Mouse (Mus musculus) stomach, embryonic 16.5 days (tissue): Measurements from ENCODE around the gene Rnf144a. TPM values are rescaled to one million over a fixed set of nuclear protein-coding genes. Genes with fewer than 3 reads are reported as not detected.
"Not testable (repeated sequence)": the region's sequence is repeated elsewhere in the genome, so short reads cannot be mapped to it uniquely, and the experiment has no call there.

Experiments
- ATAC-seq: fragments of 200-750 bp; cut with Nextera tagmentation; 2 replicates; pipeline ENCODE4 v1.8.0; 2017; ENCODE audit warnings: moderate number of reproducible peaks, moderate TSS enrichment; ENCODE audit not compliant: insufficient read depth, low FRiP score
- H3K27ac ChIP-seq: fragments of 300-500 bp; sonication (generic); 2 replicates; pipeline ENCODE4 v1.5.1; 2014; ENCODE audit warnings: low read length
- H3K27me3 ChIP-seq: fragments of 300-500 bp; sonication (generic); 2 replicates; pipeline ENCODE4 v1.6.1; 2014; ENCODE audit warnings: low read length, control low read depth, mixed read lengths; ENCODE audit not compliant: control insufficient read depth, insufficient read depth
- H3K36me3 ChIP-seq: fragments of 300-500 bp; sonication (generic); 2 replicates; pipeline ENCODE4 v1.6.1; 2014; ENCODE audit warnings: low read length; ENCODE audit not compliant: control insufficient read depth, insufficient read depth
- H3K4me1 ChIP-seq: fragments of 300-500 bp; sonication (generic); 2 replicates; pipeline ENCODE4 v1.6.1; 2014; ENCODE audit warnings: low read length, control low read depth, mixed read lengths; ENCODE audit not compliant: control insufficient read depth, insufficient read depth
- H3K4me2 ChIP-seq: fragments of 300-500 bp; sonication (generic); 2 replicates; pipeline ENCODE4 v1.6.1; 2014; ENCODE audit warnings: low read depth, low read length, mixed read lengths
- H3K4me3 ChIP-seq: fragments of 300-500 bp; sonication (generic); replicated peaks from 2 replicates; pipeline ENCODE4 v1.5.1; 2014; ENCODE audit warnings: mild to moderate bottlenecking, low read length
- H3K9ac ChIP-seq: fragments of 300-500 bp; sonication (generic); 2 replicates; pipeline ENCODE4 v1.6.1; 2014; ENCODE audit warnings: low read length
- H3K9me3 ChIP-seq: fragments of 300-500 bp; sonication (generic); replicated peaks from 2 replicates; pipeline ENCODE4 v1.6.1; 2016; ENCODE audit warnings: low read length, control low read depth; ENCODE audit not compliant: control insufficient read depth
- WGBS: fragments of 180-500 bp; shearing (Covaris S2); extraction: QIAGEN DNeasy Blood & Tissue Kit; methylation state at CpG from one replicate; pipeline ENCODE4 v1.1.7; 2014; 5-methylcytosine and 5-hydroxymethylcytosine counted together
- polyA plus RNA-seq: library from polyadenylated mRNA; unstranded; fragments of >200 nt; fragmentation: Nextera tagmentation; extraction: Ambion mirVana; gene quantifications from 2 replicates; pipeline ENCODE4 v1.2.1, GENCODE M21; 2015

Rnf144a gene
- polyA plus RNA-seq, 1 experiment from 2014 or later = 18.3 TPM

DNA sequence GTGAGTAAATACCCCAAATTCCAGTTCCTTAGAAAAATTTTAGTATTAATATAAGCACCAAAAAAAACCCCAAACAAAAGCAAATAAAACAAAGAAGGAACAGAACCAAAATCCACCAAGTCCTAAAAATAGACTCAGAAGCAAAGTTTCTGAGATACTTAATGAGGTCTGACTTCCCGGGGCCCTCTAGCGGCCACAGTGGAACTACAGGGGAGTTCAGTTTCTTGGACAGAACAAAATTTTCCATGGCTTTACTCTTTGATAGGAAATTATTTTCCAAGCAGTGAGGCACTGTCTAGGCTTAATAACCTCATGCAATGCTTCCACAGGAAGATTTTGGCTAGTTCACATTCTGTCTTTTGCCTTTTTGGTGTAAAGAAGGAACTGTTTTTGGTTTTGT, 29.0 kb upstream of the Rnf144a start:
- Histone ChIP-seq H3K9me3 (no peaks in the 10 kb centered on the region), H3K36me3 (no peaks in the 10 kb centered on the region)
- WGBS = 0% methylated on average over 2 of the region's 2 CpGs

DNA sequence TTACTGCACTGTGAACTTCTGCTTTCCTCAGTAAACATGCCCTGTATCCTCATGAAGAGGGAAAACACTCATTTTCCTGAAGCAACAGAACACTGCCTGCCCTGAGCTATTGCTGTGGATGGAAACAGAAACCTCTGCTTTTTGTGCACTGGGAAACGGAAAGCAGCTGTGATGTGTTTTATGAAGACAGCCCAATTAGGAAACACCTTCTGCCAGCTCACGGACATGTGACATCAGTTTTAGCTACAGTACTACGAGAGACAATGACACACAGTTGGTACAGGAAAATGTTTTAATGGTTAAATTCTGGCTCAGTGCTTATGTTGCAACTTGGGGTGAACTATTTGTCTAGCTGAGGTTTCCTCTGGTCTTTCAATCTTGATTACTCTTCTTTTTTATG, 24.3 kb upstream of the Rnf144a start:
- Histone ChIP-seq H3K27me3 (no peaks in the 10 kb centered on the region), H3K36me3 (no peaks in the 10 kb centered on the region), H3K4me3 (no peak overlapping the region), H3K4me2 (no peak overlapping the region), H3K27ac (no peak overlapping the region), H3K4me1 (no peaks in the 10 kb centered on the region), H3K9me3 (no peaks in the 10 kb centered on the region), H3K9ac (no peak overlapping the region)
- WGBS = 43% methylated on average over 3 of the region's 3 CpGs
- no peak for ATAC-seq

More for the DNA sequence above, 29.0 kb upstream of the Rnf144a start:
- H3K4me3 ChIP-seq = no peak overlapping the region
- H3K27ac ChIP-seq = no peak overlapping the region
- no peak overlapping the region for H3K9ac ChIP-seq
- H3K27me3 ChIP-seq = no peaks in the 10 kb centered on the region
- no peak overlapping the region for H3K4me2 ChIP-seq
- no peak for ATAC-seq
- H3K4me1 ChIP-seq = no peaks in the 10 kb centered on the region

DNA sequence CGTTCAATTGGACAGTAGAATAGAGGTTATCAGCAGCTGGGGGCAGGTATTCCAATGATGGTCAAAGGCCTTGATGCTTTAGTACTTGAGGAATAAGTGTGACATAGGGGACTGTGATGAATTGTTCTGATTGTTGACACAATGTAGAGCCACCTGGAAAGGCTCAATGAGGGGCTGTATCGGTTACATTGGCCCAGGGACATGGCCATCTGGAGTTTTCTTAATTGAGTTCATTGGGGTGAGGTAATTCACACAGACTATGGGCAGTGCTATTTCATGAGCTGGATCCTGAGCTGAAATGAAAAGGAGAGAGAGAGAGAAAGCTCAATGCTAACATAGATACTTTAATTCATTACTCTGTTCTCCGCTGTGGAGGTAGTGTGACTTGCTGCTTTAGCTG, 22.9 kb upstream of the Rnf144a start:
- H3K27ac ChIP-seq = no peak overlapping the region
- no peaks in the 10 kb centered on the region for H3K9me3 ChIP-seq
- ATAC-seq = no peak
- H3K9ac ChIP-seq = no peak overlapping the region
- no peak overlapping the region for H3K4me3 ChIP-seq
- no peaks in the 10 kb centered on the region for H3K27me3 ChIP-seq
- H3K4me2 ChIP-seq = no peak overlapping the region
- H3K4me1 ChIP-seq = no peaks in the 10 kb centered on the region
- no peaks in the 10 kb centered on the region for H3K36me3 ChIP-seq
- WGBS = 48% methylated on average over 3 of the region's 3 CpGs

DNA sequence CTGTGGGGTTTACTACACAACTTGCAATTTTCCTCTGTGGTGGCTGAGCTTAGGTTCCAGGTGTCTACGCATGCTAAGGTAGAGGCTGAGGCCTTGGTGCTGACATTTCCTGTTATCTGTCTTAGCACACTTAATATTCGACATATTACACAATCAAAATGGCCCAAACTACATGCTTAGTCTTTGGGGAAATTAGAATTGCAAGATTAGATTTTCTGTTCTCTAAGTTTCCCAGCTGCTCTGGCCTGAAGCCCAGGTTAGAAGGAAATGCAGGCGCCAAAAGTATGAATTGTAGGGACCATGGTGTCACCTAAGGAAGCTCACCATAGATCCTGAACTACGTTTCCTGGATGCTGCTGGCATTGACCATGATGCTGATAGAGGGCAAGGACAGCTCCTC, 21.3 kb upstream of the Rnf144a start:
- no peaks in the 10 kb centered on the region for H3K4me1 ChIP-seq
- no peaks in the 10 kb centered on the region for H3K36me3 ChIP-seq
- H3K4me2 ChIP-seq = no peak overlapping the region
- ATAC-seq = no peak
- H3K27me3 ChIP-seq = no peaks in the 10 kb centered on the region
- no peak overlapping the region for H3K27ac ChIP-seq
- no peak overlapping the region for H3K9ac ChIP-seq
- no peaks in the 10 kb centered on the region for H3K9me3 ChIP-seq
- 69% methylated on average over 4 of the region's 4 CpGs for WGBS
- H3K4me3 ChIP-seq = no peak overlapping the region

DNA sequence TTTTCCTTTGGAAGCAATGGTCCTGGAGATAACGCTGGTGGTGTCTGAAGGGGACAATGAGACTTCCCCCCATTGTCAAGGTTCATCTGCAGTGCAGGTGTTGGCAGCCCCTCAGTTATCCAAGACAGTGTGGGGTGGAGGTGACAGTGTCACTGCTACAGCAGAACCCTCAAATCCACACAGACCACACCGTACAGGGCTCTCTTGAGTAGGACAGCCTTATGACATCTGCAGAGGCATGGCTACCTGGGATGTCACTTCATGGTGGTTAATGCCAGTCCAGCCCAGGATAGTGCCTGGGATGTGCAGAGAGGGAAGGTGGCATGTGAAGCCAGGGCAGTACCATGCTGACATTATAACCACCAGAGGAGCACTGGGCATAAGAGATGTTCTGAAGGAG, 13.7 kb upstream of the Rnf144a start:
- not testable (repeated sequence) for ATAC-seq
- WGBS = 88% methylated on average over 2 of the region's 2 CpGs

DNA sequence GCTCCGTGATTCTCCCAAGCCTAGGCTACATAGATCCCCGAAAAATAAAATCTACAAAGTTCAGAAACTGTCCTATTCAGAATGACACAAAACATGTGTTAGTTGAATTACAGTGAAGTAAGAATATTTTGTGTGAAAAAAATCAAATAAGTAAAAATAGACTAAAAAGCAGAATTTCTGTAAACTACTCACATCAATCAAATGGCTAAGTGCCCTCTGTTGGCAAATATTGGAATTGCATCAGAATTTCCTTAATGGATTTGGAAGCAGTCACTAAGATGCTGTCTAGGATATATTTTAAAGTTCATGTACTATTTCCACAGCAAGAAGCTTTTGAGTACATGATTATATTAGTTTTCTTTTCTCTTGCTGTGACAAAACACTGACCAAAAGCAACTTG, 9.8 kb upstream of the Rnf144a start:
- no peak for ATAC-seq
- Histone ChIP-seq H3K9me3 (no peaks in the 10 kb centered on the region), H3K36me3 (no peaks in the 10 kb centered on the region), H3K4me2 (no peak overlapping the region), H3K4me1 (no peaks in the 10 kb centered on the region), H3K4me3 (no peak overlapping the region), H3K27me3 (no peaks in the 10 kb centered on the region), H3K27ac (no peak overlapping the region), H3K9ac (no peak overlapping the region)
- 78% methylated on average over 2 of the region's 2 CpGs for WGBS

More for the DNA sequence above, 13.7 kb upstream of the Rnf144a start:
- H3K4me2 ChIP-seq, H3K36me3 ChIP-seq, H3K4me1 ChIP-seq, H3K9ac ChIP-seq, H3K4me3 ChIP-seq, H3K9me3 ChIP-seq, H3K27me3 ChIP-seq, H3K27ac ChIP-seq: not testable (repeated sequence)

DNA sequence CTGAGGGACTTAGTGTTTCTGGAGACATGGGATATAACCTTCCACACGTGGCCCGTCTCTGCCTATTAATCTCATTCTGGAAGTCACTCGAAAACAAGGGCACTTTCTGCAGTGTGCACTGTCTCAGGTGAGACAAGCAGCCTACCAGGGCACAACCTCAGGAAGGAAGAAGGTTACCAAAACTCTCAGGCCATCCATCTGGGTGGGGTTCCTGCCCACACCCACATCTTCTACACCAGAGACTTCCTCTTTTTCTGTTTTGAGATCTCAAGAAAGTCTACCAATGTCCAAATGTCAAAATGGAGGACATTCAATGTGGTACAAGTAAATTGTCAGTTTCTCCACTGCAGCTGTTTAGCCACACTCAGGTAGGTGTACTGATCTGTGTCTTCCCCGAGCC, 3.3 kb upstream of the Rnf144a start:
- Histone ChIP-seq H3K4me1 (peaks cover 10% of the 10 kb centered on the region; the same call in 1 of the 2 replicates), H3K36me3 (no peaks in the 10 kb centered on the region), H3K27me3 (no peaks in the 10 kb centered on the region), H3K9me3 (no peaks in the 10 kb centered on the region), H3K9ac (no peak overlapping the region), H3K27ac (no peak overlapping the region), H3K4me2 (no peak overlapping the region), H3K4me3 (no peak overlapping the region)
- ATAC-seq = no peak
- 69% methylated on average over 4 of the region's 4 CpGs for WGBS

DNA sequence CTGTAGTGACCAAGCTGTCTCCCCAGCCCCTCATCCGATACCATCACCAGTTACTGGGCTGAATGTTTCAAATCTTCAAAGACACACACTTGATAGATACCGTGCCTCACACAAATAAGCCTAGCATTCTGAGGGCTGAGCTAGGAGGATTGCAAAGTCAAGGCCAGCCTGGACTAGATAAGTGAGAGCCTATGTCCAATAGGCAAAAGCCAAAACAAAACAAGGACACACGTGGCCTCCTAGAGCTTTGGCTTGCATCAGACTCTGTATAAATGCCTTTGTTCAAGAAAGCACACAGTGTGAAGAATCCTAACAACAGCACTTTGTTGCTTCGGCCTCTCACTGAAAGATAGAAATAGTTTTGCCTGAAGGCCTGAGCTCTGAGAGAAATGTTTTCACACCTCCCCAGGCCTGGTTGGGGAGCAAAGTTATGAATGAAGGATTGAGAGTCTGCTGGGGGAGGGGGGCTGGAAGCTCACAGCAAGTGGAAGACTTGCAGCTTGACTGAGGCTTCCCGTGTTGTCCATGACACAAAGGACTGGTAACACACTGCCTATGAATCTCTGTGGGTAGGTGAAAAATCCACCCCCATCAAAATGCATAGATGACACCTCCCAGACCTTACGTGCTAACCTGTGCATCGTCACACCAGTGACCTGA, 1.7 kb upstream of the Rnf144a start:
- WGBS = 75% methylated on average over 7 of the region's 7 CpGs
- Histone ChIP-seq H3K4me1 (peaks cover 10% of the 10 kb centered on the region; the same call in 1 of the 2 replicates), H3K9ac (no peak overlapping the region), H3K27me3 (no peaks in the 10 kb centered on the region), H3K36me3 (no peaks in the 10 kb centered on the region), H3K4me2 (no peak overlapping the region), H3K4me3 (no peak overlapping the region), H3K27ac (no peak overlapping the region), H3K9me3 (no peaks in the 10 kb centered on the region)
- ATAC-seq = no peak

DNA sequence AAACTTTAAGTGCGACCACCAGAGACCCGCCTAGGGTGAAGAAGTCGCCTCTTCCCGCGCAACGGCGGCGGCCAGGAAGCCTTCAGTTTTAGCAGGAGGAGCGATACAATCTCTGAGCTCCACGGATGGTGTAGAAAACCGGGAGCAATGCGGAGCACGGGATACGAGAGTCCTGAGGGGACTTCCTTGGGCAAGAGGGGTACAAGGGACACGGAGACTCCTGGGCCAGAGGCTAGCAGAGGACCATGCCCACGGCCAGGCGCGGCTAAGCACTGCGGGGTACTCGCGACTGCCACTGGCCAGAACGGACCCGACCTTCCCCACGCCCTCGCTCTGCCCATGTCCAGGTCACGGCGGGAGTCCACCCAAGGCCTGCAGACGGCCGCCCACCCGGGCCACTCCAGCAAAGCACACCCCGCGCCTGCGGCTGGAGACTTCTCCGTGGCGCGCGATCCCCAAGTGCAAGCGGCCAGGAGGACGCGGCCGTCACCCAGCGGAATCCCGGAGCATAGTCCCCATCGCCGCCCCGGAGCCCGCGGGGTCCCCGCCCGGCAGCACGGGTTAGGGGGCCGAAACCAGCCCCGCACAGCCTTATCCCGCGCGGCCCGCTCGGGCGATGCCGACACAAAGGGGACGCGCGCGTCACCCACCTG, 477 bp downstream of the Rnf144a start:
- Histone ChIP-seq H3K27ac (peak overlapping the region; percentile 31), H3K9me3 (no peaks in the 10 kb centered on the region), H3K9ac (peak overlapping the region; percentile 88), H3K4me3 (peak overlapping the region; percentile 79), H3K4me2 (peak overlapping the region; percentile 79), H3K4me1 (peaks cover 10% of the 10 kb centered on the region; the same call in 1 of the 2 replicates), H3K27me3 (no peaks in the 10 kb centered on the region), H3K36me3 (no peaks in the 10 kb centered on the region)
- peak; percentile 56 for ATAC-seq
- WGBS = under 1% methylated on average over 64 of the region's 64 CpGs
